Mouse (Mus musculus): ENCODE results near the gene Epb41l1.

The Epb41l1 gene

GRCm38 (mm10) chr2:156457343-156457717 is 36.6 kb downstream of the Epb41l1 start:
- no peak for DNase-seq (ENCODE audit: low spot score)

DNA sequence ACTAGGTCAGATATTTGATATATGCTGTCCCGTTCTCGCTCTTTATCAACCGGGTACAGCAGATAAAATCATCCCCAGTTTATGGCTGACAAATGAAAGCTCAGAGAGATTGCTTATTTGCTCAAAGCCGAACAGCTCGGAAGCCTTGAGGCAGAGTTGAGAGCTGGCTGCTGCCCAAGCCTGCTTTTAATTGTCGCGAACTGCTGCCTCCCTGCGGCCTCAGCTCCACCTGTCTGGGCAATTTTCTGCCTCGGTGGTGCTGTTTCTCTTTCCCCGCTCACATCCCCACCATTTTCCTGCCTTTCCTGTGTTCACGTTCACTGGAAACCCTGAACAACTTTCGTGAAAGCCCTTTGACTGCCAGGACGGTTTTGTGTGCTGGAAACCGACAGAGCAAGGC is 39.8 kb downstream of the Epb41l1 start:
- no peak for DNase-seq (ENCODE audit: low spot score)

DNA sequence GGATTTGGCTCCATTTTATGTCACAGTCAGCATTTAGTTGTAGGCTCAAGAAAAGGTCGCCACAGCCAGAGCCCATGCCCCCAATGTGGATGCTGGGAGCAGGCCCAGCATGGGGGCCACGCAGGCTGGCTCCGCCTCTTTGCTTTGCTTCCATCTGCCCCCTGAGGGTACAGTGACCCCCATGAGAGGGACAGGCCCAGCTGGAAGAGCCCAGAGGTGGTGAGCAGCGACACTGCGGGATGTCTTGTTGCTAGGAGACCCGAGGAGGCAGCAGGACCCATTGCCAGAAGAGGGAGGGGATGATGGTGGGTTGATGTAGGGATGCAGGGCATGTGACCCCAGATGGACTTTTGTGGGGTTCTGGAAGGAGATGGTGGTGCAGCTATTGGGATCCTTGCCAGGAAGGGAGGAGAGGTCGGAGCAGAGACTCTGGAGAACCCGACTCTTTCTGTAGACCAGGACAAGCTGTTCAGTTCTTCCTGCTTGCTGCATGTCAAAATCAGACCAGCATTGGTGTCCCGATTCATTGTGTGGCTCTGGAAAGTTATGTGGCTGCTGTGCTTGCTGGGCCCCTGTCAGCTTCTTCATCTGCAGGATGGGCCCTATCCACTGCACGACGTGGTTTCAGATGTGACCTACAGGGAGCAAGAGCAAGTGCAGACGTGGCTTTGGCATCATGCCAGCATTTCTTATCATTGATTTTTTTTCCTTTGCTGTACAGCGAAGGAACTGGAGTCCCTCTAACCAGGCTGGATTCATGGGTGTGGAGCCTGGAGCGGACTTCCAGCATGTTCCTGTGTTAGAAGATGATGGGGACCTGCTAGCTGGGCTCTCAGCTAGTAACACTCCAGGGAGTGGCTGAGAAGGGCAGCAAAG is 41.7 kb downstream of the Epb41l1 start:
- DNase-seq (ENCODE audit: low spot score) = no peak

DNA sequence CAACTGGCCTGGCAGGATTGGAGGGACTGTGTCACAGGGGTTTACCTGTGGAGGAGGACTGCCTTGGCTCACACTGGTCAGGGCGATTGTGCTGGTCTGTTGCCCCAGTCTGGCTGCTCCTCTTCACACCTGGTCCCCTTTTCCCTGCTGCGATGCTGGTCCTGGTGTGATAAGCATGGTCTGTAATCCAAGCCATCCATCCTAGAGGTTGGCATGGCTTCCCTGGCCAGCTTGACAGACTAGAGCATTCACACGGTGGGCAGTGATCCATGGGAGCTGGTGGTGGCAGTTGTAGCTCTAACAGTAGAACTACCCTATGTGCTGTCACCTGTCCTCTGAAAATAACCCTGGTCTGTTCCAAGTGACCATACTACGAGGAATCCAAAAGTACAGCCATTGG is 43.7 kb downstream of the Epb41l1 start:
- no peak for DNase-seq (ENCODE audit: low spot score)

GRCm38 (mm10) chr2:156467538-156467937 is 46.8 kb downstream of the Epb41l1 start:
- no peak for DNase-seq (ENCODE audit: low spot score)

DNA sequence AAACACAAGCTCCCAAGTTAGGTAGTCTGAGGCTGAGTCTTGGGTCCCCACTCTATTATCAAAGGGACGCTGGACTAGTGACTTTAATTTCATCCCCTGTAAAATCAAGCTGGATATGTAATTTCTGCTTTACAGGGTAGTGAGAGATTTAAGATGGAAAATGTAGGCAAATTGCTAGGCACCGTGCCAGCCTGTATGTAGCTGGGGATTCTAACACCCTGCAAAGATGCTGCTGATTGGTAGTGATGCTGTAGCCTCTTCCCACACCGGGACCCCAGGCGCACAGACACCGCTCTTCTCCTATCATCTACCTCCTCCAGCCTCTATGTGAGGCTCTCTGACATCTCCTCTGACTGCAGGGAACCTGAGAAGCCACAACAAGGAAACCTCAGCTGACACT is 48.2 kb downstream of the Epb41l1 start:
- DNase-seq (ENCODE audit: low spot score) = no peak

DNA sequence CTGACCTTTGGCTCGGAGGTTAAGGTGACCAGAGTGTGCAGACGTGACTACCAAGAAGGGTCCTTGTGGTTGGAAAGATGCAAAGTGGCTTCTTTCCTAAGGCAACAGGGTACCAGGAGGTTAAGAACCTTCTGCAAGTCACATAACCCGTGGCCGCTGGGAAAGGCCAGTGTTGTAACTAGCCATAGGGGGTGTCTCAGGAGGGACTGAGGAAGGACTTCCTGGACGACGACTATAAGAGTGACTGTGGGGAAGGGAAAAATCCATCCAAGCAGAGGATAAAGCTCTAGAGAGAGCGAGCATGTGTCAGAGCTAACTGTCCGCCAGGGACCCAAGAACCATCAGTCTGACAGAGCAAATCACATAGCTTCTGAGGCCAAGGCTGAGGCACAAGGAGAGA is 48.8 kb downstream of the Epb41l1 start:
- DNase-seq (ENCODE audit: low spot score) = no peak

GRCm38 (mm10) chr2:156470938-156471337 is 50.2 kb downstream of the Epb41l1 start:
- no peak for DNase-seq (ENCODE audit: low spot score)

GRCm38 (mm10) chr2:156472336-156472735 is 51.6 kb downstream of the Epb41l1 start:
- DNase-seq (ENCODE audit: low spot score) = no peak

- DNase-seq (ENCODE audit: low spot score) = no peak
These were observed 53.0 kb downstream of the Epb41l1 start for GRCm38 (mm10) chr2:156473696-156474095.

DNA sequence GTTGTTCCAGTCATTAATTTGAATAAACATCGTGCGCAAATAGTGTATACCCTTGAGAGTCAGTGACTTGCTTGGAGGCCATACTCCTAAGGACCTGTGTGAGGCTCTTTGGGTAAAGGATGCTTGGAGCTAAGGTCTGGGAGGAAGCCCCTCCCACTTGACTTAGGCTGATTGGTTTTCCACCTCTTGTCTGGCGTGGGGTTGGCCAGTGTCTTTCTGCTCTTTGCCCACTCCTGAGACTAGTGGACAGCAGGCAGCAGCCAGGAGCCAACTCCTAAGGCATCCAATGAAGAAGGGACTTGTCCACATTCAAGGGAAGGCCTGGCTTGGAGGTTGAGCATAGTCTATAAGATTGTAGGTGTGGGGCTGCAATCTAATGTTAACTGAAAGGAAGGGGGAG is 53.4 kb downstream of the Epb41l1 start:
- no peak for DNase-seq (ENCODE audit: low spot score)

DNA sequence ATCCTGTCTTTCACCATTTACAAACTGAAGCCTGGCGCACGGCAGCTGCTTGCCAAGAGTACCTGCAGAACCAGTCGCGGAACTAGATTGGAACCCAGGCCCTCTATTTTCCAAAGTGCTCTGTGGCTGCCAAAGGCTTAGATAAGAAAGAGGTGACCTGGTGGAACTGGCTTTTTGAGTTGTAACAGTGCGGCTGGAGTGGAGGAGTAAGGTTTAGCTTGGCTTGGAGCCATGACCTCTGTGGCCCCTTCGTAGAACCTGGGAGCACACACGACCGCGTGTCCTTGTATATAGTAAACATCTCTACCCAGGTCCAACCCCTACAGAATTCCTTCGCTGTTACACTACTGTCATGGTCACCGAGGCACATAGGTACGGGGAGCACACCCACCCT is 54.2 kb downstream of the Epb41l1 start:
- no peak for DNase-seq (ENCODE audit: low spot score)

- DNase-seq (ENCODE audit: low spot score) = no peak
These were observed 54.8 kb downstream of the Epb41l1 start for GRCm38 (mm10) chr2:156475285-156476110.

DNA sequence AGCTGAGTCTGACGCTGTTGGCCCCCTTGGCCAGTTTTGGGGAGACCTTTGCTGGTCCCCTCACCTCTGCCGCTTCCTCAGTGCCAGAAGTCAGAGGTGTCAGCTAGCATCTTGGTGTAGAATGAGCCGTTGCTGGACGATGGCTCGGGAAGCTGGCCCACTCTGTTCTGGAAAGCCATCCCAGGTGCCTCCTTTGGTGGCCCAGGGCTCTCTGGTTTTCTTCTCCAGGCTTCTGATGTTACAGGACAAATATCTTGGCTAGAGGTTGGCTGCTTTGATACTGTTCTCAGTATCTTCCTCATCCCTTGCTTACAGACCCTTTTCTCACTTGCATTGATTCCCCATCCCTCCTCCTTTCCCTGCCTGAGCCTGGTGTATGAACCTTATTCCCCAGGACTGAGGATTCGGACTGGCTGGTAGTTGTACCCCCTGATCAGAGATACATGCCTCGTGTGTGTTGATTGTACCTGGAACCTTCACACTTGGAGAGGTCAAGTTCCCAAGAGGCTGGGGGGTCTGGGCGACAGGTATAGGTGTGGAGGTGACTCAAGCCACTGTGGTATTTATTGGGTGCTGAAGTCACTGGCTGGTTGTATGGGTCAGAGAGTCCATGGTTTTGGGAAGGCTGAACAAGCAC is 55.5 kb downstream of the Epb41l1 start:
- no peak for DNase-seq (ENCODE audit: low spot score)

- no peak for DNase-seq (ENCODE audit: low spot score)
These were observed 56.0 kb downstream of the Epb41l1 start for GRCm38 (mm10) chr2:156476748-156477151.

GRCm38 (mm10) chr2:156478046-156478690 is 57.5 kb downstream of the Epb41l1 start:
- DNase-seq (ENCODE audit: low spot score) = no peak

- DNase-seq (ENCODE audit: low spot score) = no peak
These were observed 59.1 kb downstream of the Epb41l1 start for GRCm38 (mm10) chr2:156479833-156480232.

DNA sequence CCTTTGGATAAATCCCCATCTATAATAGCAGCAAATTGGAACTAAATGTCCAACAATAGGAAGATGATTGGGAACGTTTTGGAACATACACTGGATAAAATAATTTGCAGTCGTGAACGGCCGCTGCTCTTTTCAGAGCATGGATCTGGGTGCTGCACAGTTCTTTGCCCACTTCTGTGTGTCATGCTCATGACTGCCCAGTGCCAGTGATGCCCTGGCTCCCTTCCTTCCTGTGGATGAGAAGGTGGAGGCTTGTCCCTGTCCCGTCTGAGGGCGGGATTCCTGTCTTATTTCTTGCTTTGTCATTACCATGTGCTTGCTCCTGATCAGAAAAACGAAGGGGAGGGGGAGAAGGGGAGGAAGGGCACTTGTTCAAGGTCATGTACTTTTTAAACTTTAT is 59.6 kb downstream of the Epb41l1 start:
- no peak for DNase-seq (ENCODE audit: low spot score)

- no peak for DNase-seq (ENCODE audit: low spot score)
These were observed 61.6 kb downstream of the Epb41l1 start for GRCm38 (mm10) chr2:156482299-156482698.

DNA sequence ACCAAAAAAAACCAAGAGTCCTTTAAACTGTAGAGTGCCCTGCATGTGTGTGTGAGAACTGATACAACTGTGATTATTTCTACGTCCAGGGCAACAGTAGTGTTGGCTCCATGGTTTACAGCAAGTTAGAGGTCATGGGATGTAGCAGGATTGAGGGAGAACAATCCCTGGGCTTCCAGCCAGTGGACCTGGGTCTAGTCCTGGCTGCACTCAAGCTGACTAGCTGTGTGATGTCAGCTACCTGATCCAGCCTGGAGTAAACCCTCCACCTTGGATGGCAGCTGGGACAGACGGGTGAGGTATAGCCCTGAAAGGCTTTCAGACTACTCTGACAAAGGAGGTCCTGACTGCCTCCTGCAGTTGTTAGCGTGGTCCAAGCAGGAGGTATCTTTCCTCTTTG is 62.1 kb downstream of the Epb41l1 start:
- DNase-seq (ENCODE audit: low spot score) = no peak

DNA sequence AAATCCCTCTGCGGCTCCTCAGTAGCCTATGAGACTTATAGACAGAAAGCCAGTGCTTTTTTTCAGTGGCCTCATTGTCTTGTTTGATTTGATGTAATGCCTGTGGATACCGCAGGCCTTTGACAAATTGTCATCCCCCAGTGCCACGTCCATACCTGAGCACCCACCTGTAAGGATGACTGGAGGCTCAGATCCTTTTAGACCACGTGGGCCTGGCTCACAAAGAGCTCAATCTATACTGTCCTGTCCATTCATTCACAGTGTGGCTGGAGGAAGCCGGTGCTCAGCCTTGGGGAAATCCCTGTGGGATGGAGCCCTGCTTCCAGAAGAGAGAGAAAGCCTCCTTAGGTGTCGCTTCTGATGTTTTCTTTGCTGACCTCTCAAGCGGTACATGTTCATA is 62.5 kb downstream of the Epb41l1 start:
- DNase-seq (ENCODE audit: low spot score) = no peak

DNA sequence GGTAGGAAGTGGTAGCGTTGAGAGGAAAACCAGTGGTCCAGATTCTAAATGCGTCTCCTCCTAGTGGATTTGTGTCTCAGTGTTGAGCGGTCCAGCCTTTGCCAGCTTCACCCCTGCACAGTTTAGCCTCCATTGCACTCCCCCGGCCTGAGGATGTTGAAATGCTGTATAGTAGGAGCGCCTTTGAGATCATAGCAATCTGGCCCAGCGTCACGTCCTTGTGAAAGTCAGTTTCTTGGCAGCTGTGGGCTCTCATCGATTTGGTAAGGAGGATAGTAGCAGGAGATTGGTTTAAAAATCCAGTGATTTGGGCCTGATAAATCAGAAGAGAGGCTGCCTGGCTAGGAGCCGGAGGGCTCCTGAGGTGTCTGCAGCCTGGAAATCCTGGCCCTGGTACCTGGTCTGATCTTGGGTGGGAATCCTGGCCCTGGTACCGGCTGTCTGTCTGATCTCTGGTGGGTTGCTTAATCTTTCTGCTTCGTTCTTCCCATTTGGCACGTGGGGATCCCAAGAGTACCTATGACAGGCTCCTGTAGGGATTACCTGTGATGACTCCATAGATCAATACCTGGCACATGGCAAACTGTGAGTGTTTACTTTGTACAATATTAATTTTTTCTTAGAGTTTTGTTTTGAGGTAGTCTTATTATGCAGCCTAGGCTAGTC is 65.5 kb downstream of the Epb41l1 start:
- DNase-seq (ENCODE audit: low spot score) = no peak

Measured in urinary bladder, postnatal 10 days (tissue).